Mouse (Mus musculus) kidney, postnatal 4 days (tissue): ENCODE results near the gene Glb1.

Experiments
- DNase-seq, 2 experiments: peaks; one replicate each; pipeline ENCODE4 v3.0.0; 2021; ENCODE audit warnings: mixed read lengths in 2 of 2

Gene Glb1

GRCm38 (mm10) chr9:114446887-114447286 lies 46.0 kb downstream of the Glb1 start:
- DNase-seq = no peak

GRCm38 (mm10) chr9:114448700-114449099 lies 47.8 kb downstream of the Glb1 start:
- no peak for DNase-seq

DNA sequence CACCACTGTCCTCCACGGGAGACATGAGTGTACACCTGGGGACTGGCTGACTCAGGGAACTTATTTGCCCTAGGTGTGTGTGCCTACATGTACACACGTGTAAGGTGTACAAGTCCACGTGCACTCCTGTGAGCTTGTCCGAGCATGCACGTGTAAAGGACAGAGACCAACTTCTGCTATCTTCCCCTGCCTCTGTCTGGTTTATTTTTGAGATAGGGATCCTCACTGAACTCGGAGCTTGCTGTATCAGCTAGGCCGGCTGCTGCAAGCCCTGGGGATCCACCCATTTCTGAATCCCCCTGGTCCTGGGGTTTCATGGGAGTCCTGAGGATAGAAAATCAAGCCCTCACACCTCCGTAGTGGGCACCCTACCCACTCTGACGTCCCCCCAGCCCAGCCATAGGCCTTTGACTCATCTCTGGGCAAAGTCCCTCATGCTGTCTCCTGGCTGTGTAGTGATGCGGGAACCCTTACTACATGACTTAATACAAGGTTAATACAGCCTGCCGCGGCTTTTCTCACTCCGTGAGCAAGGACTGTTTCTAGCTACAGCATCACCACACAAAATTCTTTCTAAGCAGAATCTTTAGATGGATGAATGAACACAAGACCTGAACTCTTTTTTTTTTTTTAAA lies 48.4 kb downstream of the Glb1 start:
- peak in 1 of 2 experiments; percentile 16 for DNase-seq

DNA sequence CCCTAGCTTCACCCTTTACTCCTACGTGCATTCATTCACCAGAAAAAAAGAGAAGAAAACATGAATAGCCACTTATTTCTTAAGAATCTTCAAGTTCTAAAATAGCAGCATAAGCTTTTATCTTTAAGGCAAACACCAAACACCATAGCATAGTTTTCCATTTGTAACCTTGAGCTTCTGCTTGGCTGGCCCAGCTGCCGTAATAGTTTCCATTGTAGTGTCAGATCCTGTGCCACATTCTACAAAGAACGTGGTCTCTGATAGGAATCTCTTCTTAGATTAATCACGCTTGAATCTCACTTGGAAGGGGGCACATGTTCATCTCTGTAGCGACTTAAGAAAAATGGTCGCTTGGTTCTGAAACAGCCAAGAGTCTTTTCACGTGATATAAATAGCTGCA lies 50.7 kb downstream of the Glb1 start:
- DNase-seq = no peak

- no peak for DNase-seq
Measured at GRCm38 (mm10) chr9:114452418-114452817, 51.5 kb downstream of the Glb1 start.

DNA sequence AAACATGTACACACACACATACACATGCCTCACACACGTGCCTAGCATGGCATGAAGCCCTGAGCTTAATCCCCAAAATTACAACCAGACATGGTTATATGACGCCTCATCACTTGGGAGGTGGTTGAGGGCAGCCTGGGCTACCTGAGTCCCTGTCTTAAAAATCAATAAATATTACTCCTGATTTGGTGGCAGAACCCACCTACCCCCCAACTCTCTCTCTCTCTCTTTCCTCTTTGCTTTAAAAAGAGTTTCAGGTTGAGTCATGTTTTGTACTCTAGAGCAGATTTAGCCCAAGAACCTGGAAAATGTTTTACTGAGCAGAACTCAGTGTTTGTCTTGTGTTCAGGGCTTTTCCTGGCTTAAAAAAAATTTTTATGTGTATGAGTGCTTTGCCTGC lies 54.5 kb downstream of the Glb1 start:
- no peak for DNase-seq

DNA sequence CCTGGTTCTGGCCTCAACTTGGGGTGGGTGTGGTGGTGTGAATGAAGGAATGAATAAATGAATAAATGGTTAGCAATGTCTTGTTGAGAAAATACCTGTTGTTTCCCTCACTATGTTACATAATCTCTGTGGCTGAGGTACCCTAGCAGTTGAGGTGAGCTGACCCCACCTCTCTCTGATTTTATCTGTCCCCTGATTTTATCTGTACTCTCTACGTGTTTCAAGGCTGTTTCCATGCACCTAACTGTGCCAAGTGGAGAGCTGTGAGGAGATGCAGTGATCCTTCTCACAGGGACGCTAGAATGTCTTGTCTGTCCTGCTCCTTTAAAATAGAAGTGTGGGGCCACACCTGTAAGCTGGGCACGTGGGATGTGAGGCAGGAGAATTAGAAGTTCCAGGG lies 57.6 kb downstream of the Glb1 start:
- DNase-seq = no peak

DNA sequence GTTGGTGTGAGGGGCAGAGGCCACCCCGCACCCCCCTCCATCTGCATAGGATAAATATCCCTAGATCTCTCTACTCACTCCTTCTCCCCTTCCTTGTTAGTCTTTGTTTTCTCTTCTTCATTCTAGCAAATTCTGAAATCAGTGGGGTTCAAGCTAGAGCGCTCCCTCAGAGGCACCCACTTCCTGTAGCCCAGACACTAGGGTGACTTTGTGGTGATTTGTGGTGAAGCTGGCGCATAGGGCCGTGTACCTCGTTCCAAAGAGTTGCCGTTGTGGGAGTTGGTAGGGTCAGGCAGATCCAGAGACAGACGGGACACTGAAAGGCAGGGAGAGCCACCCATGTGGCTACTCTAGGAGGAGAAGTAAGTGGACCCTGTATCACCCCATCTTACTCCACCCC lies 61.7 kb downstream of the Glb1 start:
- DNase-seq = no peak

- no peak for DNase-seq
Measured at GRCm38 (mm10) chr9:114465442-114465841, 64.6 kb downstream of the Glb1 start.

GRCm38 (mm10) chr9:114466871-114467270 lies 66.0 kb downstream of the Glb1 start:
- no peak for DNase-seq

- no peak for DNase-seq
Measured at GRCm38 (mm10) chr9:114468217-114468616, 67.3 kb downstream of the Glb1 start.

DNA sequence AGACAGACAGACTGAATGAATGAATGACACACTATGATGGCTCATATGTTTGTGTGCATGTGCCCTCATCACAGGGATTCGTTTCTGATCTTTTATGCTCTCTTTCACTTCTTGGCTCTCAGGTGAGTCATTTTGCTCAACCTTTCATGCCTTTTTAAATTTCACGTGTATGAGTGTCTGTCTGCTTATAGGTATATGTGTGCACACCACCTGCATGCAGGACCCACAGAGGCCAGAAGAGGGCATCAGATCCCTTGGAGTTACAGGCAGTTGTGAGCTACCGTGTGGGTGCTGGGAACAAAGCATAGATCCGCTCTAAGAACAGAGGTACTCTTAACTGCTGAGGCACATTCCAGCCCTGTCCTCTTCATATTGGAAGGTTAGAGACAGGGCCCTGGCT lies 67.8 kb downstream of the Glb1 start:
- no peak for DNase-seq

GRCm38 (mm10) chr9:114471892-114472291 lies 71.0 kb downstream of the Glb1 start:
- no peak for DNase-seq

- no peak for DNase-seq
Measured at GRCm38 (mm10) chr9:114477019-114477418, 76.1 kb downstream of the Glb1 start.

DNA sequence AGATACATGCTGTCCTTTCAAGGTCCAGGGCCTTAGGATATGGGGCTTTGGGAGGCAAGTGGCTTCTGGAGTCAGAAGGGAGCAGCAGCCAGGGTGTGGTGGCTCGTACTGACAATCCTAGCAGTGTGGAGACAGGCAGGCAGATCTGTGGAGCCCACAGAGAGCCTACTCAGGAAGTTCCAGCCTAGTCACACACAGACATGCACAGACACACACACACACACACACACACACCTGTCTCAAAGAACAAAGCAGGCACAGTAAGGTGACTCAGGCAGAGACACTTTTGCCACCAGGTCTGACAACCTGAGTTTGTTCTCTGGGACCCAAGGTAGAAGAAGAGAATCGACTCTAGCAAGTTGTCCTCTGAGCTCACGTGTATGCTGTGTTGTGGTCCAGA lies 80.1 kb downstream of the Glb1 start:
- DNase-seq = no peak

DNA sequence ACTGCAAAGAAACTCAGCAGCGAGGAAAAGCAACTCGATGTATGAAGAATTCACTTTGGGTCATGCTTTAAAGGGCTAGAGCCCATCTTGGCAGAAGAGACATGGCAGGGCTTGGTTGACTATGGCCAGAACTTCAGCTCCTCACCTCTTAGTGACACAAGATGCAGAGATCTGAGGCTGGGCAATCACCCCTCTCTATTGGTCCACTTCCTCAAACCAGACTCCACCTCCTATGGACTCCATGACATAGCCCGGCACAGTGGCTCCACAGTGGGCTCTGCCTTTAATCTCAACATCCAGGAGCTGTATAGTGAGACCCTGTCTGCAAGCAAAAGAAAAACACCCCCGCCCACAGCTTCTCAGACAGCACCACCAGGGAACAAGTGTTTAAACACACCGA lies 83.9 kb downstream of the Glb1 start:
- no peak for DNase-seq

- DNase-seq = no peak
Measured at GRCm38 (mm10) chr9:114486808-114487207, 85.9 kb downstream of the Glb1 start.

GRCm38 (mm10) chr9:114487481-114488258 lies 86.8 kb downstream of the Glb1 start:
- DNase-seq = no peak

DNA sequence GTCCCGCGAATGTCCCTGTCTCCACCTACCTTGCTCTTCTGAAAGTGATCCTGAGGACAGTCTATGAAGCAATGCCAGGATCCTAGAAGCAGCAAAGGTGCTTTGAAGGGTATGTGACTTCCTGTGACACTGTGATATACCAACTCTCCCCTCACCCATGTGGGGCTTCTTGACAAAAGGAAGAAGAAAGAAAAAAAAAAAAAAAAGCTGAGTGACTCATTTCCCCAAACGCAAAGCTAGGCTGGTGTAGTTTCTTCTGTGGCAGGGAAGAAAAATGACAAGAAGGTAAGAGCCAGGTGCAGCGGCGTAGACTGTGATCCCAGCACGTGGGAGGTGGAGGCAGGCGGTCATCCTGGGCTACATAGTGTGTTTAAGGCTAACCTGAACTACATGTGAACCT lies 95.6 kb downstream of the Glb1 start:
- DNase-seq = no peak

GRCm38 (mm10) chr9:114498218-114498617 lies 97.3 kb downstream of the Glb1 start:
- DNase-seq = peak; percentile 96 to 98

- peak; percentile 85 to 87 for DNase-seq
Measured at GRCm38 (mm10) chr9:114499783-114500515, 99.1 kb downstream of the Glb1 start.

DNA sequence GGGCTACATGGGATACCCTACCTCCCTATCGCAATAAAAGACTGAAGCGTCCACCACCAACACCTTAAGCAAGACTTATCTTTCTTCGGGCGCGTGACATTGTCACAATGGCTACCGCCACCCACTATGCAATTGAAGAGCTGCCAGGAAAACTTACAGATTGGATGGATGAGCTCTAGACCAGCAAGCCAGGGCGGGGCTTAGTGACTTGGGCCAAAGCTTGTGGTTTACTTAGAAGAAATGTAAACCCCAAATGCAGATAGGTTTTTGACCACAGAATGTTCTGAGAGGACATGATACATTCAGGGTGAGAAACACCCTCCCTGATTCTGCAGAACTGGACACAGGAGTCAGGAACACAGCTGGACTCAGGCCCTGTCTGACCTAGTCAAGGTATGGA lies 100.2 kb downstream of the Glb1 start:
- no peak for DNase-seq

DNA sequence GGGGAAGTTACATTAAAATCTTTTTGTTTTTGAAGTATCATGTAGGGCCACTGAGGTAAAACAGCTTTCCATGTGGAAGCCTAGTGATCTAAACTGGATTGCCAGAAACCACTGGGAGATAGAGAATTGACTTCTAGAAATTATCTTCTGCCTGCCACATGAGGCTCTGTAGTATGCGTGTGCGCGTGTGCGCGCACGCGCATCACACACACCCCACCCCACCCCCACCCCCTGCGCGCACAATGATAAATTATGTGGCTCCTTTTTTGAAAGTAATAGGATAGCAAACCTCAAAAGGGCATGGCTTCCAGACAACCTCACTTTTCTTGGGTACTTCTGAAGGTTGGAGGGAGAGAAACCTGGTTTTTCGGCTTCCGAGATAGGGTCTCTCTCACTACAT lies 101.0 kb downstream of the Glb1 start:
- DNase-seq = no peak
